Mouse (Mus musculus) hindbrain, embryonic 12.5 days (tissue): ENCODE data around the gene Znrf4. TPM values are rescaled to one million over a fixed set of nuclear protein-coding genes. Genes with fewer than 3 reads are reported as not detected.

Source experiments
- ATAC-seq: fragments of 200-750 bp; cut with Nextera tagmentation; 2 replicates; pipeline ENCODE4 v1.8.0; 2017; ENCODE audit warnings: moderate TSS enrichment; ENCODE audit not compliant: low FRiP score
- H3K27ac ChIP-seq: fragments of 300-500 bp; sonication (generic); 2 replicates; pipeline ENCODE4 v1.5.1; 2016; ENCODE audit warnings: mild to moderate bottlenecking
- H3K27me3 ChIP-seq: fragments of 300-500 bp; sonication (generic); 2 replicates; pipeline ENCODE4 v1.6.1; 2016; ENCODE audit warnings: mild to moderate bottlenecking
- H3K36me3 ChIP-seq: fragments of 300-500 bp; sonication (generic); 2 replicates; pipeline ENCODE4 v1.6.1; 2016; ENCODE audit warnings: mild to moderate bottlenecking
- H3K4me1 ChIP-seq: fragments of 300-500 bp; sonication (generic); 2 replicates; pipeline ENCODE4 v1.6.1; 2016
- H3K4me2 ChIP-seq: fragments of 300-500 bp; sonication (generic); replicated peaks from 2 replicates; pipeline ENCODE4 v1.6.1; 2016; ENCODE audit warnings: mild to moderate bottlenecking
- H3K4me3 ChIP-seq: fragments of 300-500 bp; sonication (generic); 2 replicates; pipeline ENCODE4 v1.5.1; 2016; ENCODE audit warnings: mild to moderate bottlenecking
- H3K9ac ChIP-seq: fragments of 300-500 bp; sonication (generic); 2 replicates; pipeline ENCODE4 v1.6.1; 2016; ENCODE audit warnings: mild to moderate bottlenecking, moderate library complexity
- H3K9me3 ChIP-seq: fragments of 300-500 bp; sonication (generic); replicated peaks from 2 replicates; pipeline ENCODE4 v1.6.1; 2016; ENCODE audit warnings: mild to moderate bottlenecking
- WGBS: fragments of 180-500 bp; shearing (Covaris S2); methylation state at CpG from one replicate; pipeline ENCODE4 v1.1.7; 2016; 5-methylcytosine and 5-hydroxymethylcytosine counted together
- polyA plus RNA-seq: library from polyadenylated mRNA; unstranded; fragments of >200 nt; fragmentation: Nextera tagmentation; extraction: Ambion mirVana; gene quantifications from 2 replicates; pipeline ENCODE4 v1.2.1, GENCODE M21; 2016

Gene Znrf4
- polyA plus RNA-seq, 1 experiment from 2014 or later, result not detected

DNA sequence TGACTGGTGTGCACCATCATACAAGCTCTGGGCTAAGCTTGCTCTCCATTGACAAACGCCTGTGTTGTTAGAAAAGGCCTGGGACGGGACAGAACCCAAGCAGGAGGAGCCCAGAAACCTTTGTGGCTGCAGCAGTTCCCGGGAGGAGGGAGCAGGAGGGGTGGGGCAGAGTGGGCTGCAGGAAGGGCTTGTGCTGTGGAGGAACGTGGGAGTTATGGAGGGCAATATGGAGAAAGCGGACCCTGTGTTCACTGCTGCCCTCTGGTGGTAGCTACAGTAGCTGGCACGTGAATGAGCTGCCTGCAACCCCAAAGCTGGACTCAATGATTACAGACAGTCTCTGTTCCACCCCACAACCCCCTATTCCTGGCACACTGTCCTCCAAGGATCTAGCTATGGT lies 32.9 kb downstream of the Znrf4 start:
- Histone ChIP-seq H3K4me2 (no peak overlapping the region), H3K9me3 (no peaks in the 10 kb centered on the region), H3K9ac (no peak overlapping the region), H3K27ac (no peak overlapping the region), H3K4me3 (no peak overlapping the region), H3K27me3 (peaks cover 12% of the 10 kb centered on the region), H3K4me1 (peaks cover 15% of the 10 kb centered on the region), H3K36me3 (no peaks in the 10 kb centered on the region)
- no peak for ATAC-seq
- 13% methylated on average over 6 of the region's 6 CpGs for WGBS

- no peak for ATAC-seq
- Histone ChIP-seq H3K9ac (no peak overlapping the region), H3K36me3 (no peaks in the 10 kb centered on the region), H3K27ac (no peak overlapping the region), H3K9me3 (no peaks in the 10 kb centered on the region), H3K4me3 (no peak overlapping the region), H3K27me3 (peaks cover 22% of the 10 kb centered on the region), H3K4me2 (no peak overlapping the region), H3K4me1 (peaks cover 27% of the 10 kb centered on the region)
- WGBS, result 59% methylated on average over 11 of the region's 11 CpGs
Measured at GRCm38 (mm10) chr17:56478191-56478611, 34.0 kb downstream of the Znrf4 start.

DNA sequence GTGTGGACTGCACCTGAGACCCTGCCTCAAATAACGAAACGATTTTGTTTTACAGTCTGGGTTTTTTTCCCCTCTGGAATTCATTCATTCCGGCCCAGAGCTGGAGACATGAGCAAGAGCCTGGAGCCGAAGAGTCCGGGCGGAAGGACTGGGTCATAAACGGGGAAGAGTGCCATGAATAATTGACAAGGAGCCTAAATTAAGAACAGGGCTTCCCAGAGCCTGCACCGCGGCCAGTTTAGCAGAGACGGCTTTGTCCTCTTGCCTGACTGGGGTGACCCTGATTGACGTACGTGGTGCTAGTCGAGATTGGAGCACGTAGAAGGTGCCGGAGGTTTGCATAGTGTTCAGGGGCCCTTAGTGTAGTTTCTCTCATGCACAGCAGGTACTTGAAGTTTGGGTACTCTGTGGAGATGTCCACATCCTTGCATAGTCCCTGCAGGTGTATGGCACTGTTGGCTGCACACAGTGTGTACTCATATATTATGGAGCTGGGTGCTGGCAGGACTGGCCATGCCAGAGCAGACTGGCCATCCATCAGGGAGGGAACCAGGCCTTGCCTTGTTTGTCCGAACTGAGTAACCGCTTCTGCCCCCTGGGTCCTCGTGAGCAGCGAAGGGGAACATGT lies 34.9 kb downstream of the Znrf4 start:
- H3K36me3 ChIP-seq, result no peaks in the 10 kb centered on the region
- no peak overlapping the region for H3K27ac ChIP-seq
- no peak overlapping the region for H3K4me3 ChIP-seq
- no peaks in the 10 kb centered on the region for H3K9me3 ChIP-seq
- peaks cover 36% of the 10 kb centered on the region for H3K4me1 ChIP-seq
- ATAC-seq, result no peak
- H3K9ac ChIP-seq, result no peak overlapping the region
- H3K4me2 ChIP-seq, result no peak overlapping the region
- peaks cover 23% of the 10 kb centered on the region for H3K27me3 ChIP-seq
- WGBS, result 85% methylated on average over 19 of the region's 19 CpGs

DNA sequence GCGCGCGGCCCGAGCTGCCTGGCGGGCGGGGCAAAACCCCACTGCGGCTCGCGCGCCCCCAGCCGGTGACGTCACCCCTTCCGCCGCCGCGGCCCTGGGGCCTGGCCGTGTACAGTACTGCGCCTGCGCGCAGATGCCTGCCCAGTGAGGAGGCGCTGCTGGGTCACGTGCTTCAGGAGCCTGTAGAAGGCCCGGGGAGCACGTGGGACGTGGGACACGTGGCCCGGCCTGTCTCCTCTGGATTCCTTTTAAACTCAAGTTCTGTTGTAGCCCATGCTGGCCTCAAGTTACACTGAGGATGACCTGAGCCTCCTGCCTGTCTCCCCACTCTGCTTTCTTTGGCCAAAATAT lies 35.9 kb downstream of the Znrf4 start, which contains the start of gene Ptprs:
Gene Ptprs, minus strand, starts transcription at position 82 of the 351 bp plus-strand sequence.
- Histone ChIP-seq H3K4me1 (peaks cover 45% of the 10 kb centered on the region), H3K9me3 (no peaks in the 10 kb centered on the region)
- ATAC-seq, result peak; percentile 81

DNA sequence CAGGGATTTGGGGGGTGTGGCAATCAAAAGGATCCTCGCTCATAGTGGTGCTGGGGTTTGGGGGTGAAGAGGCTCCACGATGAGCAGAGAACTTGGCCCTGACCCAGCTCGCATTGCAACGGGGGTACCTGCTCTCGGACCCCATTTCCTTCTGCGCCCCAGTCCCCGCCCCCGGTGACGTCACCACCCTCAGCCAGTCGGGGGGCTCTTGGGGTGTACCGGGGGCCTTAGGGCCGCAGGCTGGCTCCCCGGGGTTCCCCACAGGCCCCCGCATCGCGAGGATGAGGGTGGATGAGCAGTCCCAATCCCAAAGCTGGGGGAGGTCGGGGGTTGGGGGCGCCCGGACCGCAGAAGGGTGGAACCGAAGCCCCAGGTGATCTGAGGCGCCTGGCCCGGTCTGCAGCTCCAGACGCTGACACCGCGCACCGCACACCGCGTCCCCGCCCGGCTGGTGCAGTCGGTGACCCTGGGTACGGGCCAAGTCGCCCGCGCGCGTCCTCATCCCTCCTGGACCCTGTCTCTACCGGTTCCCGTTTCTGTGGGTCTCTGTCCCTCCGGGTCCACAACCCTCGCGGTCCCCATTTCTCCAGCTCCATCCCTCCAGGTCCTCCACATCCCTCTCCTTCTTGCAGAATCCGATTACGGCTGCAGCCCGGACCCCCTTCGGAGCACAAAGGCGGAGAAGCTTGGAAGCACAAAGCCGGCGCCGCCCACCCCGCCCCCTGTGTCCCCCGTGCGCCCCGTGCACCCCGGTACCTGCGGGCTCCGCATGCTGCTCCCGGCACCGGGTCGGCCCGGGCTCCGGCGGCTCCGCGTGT lies 36.4 kb downstream of the Znrf4 start:
- under 1% methylated on average over 61 of the region's 66 CpGs for WGBS
- ATAC-seq, result peak; percentile 53
- Histone ChIP-seq H3K4me1 (peaks cover 51% of the 10 kb centered on the region), H3K36me3 (no peaks in the 10 kb centered on the region), H3K4me3 (peak overlapping the region; percentile 90), H3K27ac (peak overlapping the region; percentile 96), H3K27me3 (peaks cover 23% of the 10 kb centered on the region), H3K4me2 (peak overlapping the region; percentile 96), H3K9ac (peak overlapping the region; percentile 98), H3K9me3 (no peaks in the 10 kb centered on the region)

More for the DNA sequence above, 35.9 kb downstream of the Znrf4 start, which contains the start of gene Ptprs:
- WGBS, result 0% methylated on average over 24 of the region's 27 CpGs
- H3K4me2 ChIP-seq, result peak within 1 kb of the TSS; percentile 96
- H3K36me3 ChIP-seq, result no peaks in the 10 kb centered on the region
- H3K27me3 ChIP-seq, result peaks cover 23% of the 10 kb centered on the region
- H3K27ac ChIP-seq, result peak within 1 kb of the TSS; percentile 96
- peak within 1 kb of the TSS; percentile 98 for H3K9ac ChIP-seq
- H3K4me3 ChIP-seq, result peak within 1 kb of the TSS; percentile 90

- Histone ChIP-seq H3K4me3 (peak overlapping the region; percentile 90), H3K4me1 (peaks cover 59% of the 10 kb centered on the region)
- peak; percentile 49 for ATAC-seq
Measured at GRCm38 (mm10) chr17:56474831-56475581, 37.2 kb downstream of the Znrf4 start.

GRCm38 (mm10) chr17:56474311-56474830 lies 37.9 kb downstream of the Znrf4 start:
- H3K27me3 ChIP-seq, result peaks cover 23% of the 10 kb centered on the region
- WGBS, result 3% methylated on average over 30 of the region's 32 CpGs
- ATAC-seq, result no peak

More at GRCm38 (mm10) chr17:56474831-56475581, 37.2 kb downstream of the Znrf4 start:
- H3K27me3 ChIP-seq, result peaks cover 23% of the 10 kb centered on the region
- peak overlapping the region; percentile 96 for H3K27ac ChIP-seq
- no peaks in the 10 kb centered on the region for H3K9me3 ChIP-seq
- no peaks in the 10 kb centered on the region for H3K36me3 ChIP-seq
- H3K4me2 ChIP-seq, result peak overlapping the region; percentile 96
- WGBS, result under 1% methylated on average over 24 of the region's 24 CpGs
- H3K9ac ChIP-seq, result peak overlapping the region; percentile 98

GRCm38 (mm10) chr17:56473611-56473905 lies 38.7 kb downstream of the Znrf4 start:
- peak overlapping the region; percentile 96 for H3K4me2 ChIP-seq
- peaks cover 5% of the 10 kb centered on the region for H3K36me3 ChIP-seq
- H3K4me3 ChIP-seq, result peak overlapping the region; percentile 90
- peak overlapping the region; percentile 98 for H3K9ac ChIP-seq
- peak overlapping the region; percentile 96 for H3K27ac ChIP-seq
- H3K27me3 ChIP-seq, result peaks cover 23% of the 10 kb centered on the region
- WGBS, result 2% methylated on average over 11 of the region's 11 CpGs
- no peak for ATAC-seq
- no peaks in the 10 kb centered on the region for H3K9me3 ChIP-seq
- H3K4me1 ChIP-seq, result peaks cover 66% of the 10 kb centered on the region

More at GRCm38 (mm10) chr17:56474311-56474830, 37.9 kb downstream of the Znrf4 start:
- Histone ChIP-seq H3K4me3 (peak overlapping the region; percentile 90), H3K36me3 (no peaks in the 10 kb centered on the region), H3K27ac (peak overlapping the region; percentile 96), H3K9ac (peak overlapping the region; percentile 98), H3K9me3 (no peaks in the 10 kb centered on the region), H3K4me2 (peak overlapping the region; percentile 96), H3K4me1 (peaks cover 62% of the 10 kb centered on the region)

DNA sequence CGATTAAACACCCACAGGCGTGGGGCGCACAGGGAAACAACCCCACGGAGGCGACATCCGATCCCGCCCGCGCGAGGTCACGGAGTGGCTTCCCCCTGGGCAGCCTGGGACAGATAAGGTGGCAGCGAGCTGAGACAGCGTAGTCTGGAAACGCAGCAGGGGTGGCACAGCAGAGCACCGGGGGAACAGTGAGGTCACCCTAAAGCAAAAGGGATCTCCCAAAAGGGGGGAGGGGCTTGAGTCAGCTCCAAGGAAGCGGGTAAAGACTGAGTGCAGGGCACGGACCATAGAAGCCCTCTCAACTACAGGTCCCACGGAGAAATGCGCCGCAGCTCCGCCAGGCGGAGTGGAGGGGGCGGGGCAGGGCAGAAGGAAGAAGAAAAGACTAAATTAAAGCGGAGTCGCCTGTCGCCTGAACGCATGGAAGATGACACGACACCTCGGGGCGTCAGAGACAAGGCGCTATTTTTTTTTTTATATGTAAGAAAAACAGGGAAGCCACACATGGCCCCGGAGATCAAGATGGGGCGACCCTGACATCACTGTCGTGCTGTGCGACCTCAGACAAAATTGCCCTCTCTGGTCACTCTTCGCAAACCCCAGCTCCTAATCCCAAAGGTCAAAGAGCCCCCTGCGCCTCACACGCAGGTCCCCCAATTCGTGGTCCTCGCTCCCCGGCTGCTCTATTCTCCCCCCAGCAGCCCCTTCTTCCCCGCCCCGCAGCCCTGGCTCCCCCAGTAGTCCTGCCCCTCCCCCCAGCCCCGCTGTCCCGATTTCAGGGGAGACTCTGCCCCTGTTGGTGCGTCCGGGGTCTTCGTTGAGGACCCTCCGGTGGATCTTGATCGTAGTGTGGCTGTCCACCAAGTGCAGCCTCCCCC lies 39.3 kb downstream of the Znrf4 start:
- ATAC-seq, result no peak
- H3K9me3 ChIP-seq, result no peaks in the 10 kb centered on the region
- peaks cover 18% of the 10 kb centered on the region for H3K27me3 ChIP-seq
- H3K9ac ChIP-seq, result peak overlapping the region; percentile 98
- peak overlapping the region; percentile 96 for H3K27ac ChIP-seq
- peak overlapping the region; percentile 90 for H3K4me3 ChIP-seq
- 3% methylated on average over 50 of the region's 50 CpGs for WGBS
- peaks cover 72% of the 10 kb centered on the region for H3K4me1 ChIP-seq
- H3K4me2 ChIP-seq, result peak overlapping the region; percentile 96
- peaks cover 6% of the 10 kb centered on the region for H3K36me3 ChIP-seq

- peaks cover 80% of the 10 kb centered on the region for H3K4me1 ChIP-seq
- peaks cover 6% of the 10 kb centered on the region for H3K36me3 ChIP-seq
- no peak overlapping the region; the same call in 1 of the 2 replicates for H3K27ac ChIP-seq
- H3K9me3 ChIP-seq, result no peaks in the 10 kb centered on the region
- 8% methylated on average over 16 of the region's 16 CpGs for WGBS
- H3K27me3 ChIP-seq, result peaks cover 12% of the 10 kb centered on the region; the same call in 1 of the 2 replicates
- ATAC-seq, result no peak
- peak overlapping the region; percentile 96 for H3K4me2 ChIP-seq
- peak overlapping the region; percentile 90 for H3K4me3 ChIP-seq
- peak overlapping the region; percentile 98 for H3K9ac ChIP-seq
Measured at GRCm38 (mm10) chr17:56472121-56472520, 40.1 kb downstream of the Znrf4 start.

DNA sequence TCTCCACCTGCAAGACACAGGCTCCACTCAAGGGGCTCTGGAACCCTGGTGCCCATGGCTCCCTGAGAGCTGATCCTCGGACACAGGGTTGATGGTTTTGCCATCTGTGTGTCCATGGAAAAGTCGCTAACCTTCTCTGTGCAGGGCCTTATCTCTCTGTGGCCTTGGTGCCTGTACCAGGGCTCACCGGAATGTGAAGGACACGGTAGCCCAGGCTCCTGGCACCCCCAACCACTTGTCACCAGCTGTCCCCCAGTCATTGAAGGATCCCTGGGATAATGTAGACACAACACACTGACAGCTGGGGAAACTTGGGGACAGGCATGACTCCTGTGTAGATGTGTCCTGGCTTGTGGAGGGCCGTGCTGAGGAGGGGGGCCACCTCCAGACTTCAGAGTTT lies 41.1 kb downstream of the Znrf4 start:
- Histone ChIP-seq H3K9ac (no peak overlapping the region), H3K4me2 (peak overlapping the region; percentile 7; the same call in 1 of the 2 replicates), H3K4me3 (no peak overlapping the region), H3K9me3 (no peaks in the 10 kb centered on the region), H3K4me1 (peaks cover 88% of the 10 kb centered on the region), H3K27me3 (peaks cover 12% of the 10 kb centered on the region; the same call in 1 of the 2 replicates), H3K27ac (no peak overlapping the region), H3K36me3 (peaks cover 6% of the 10 kb centered on the region)
- no peak for ATAC-seq
- 74% methylated on average over 5 of the region's 5 CpGs for WGBS
